Mouse (Mus musculus): ENCODE data around the gene Ctnna3. TPM values are rescaled to one million over a fixed set of nuclear protein-coding genes. Genes with fewer than 3 reads are reported as not detected.
"Not testable (repeated sequence)": the region's sequence is repeated elsewhere in the genome, so short reads cannot be mapped to it uniquely, and the experiment has no call there.

Ctnna3 gene
- polyA plus RNA-seq, 1 experiment: 1.2 TPM

DNA sequence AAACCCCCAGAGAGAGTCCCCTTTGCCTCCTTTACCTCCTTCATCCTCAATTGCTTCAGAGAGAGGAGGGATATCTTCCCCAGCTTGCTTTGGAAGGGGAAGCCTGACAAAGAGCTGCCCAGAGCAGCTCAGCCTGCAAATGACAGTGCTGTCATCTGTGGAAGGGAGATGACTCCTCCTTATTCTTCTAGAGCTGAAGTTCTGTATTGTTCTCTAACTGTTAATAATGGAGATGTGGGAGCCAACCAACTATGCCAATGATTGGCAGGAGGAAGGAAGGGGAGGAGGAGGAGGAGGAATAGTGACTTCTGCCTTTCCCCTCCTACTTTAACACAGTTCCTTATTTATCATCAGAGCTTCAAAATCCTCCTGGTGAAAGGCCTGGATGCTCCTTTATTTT, 875.9 kb downstream of the Ctnna3 start:
- no peaks in the 10 kb centered on the region for H3K4me1 ChIP-seq (ENCODE audit: control insufficient read depth, insufficient read depth, low read length)
- H3K4me3 ChIP-seq (replicated peaks; ENCODE audit: control insufficient read depth, low read depth, low read length): no peak overlapping the region
- TF ChIP-seq POLR2A (IDR thresholded peaks at IDR 0.05; ENCODE audit: borderline replicate concordance, control insufficient read depth, low read depth, low read length): no peak
- no peak for TF ChIP-seq CTCF (IDR thresholded peaks at IDR 0.05; ENCODE audit: control insufficient read depth, insufficient read depth, low read length)
- H3K27ac ChIP-seq (ENCODE audit: control insufficient read depth, insufficient read depth, low read depth, low read length, poor library complexity): no peak overlapping the region

DNA sequence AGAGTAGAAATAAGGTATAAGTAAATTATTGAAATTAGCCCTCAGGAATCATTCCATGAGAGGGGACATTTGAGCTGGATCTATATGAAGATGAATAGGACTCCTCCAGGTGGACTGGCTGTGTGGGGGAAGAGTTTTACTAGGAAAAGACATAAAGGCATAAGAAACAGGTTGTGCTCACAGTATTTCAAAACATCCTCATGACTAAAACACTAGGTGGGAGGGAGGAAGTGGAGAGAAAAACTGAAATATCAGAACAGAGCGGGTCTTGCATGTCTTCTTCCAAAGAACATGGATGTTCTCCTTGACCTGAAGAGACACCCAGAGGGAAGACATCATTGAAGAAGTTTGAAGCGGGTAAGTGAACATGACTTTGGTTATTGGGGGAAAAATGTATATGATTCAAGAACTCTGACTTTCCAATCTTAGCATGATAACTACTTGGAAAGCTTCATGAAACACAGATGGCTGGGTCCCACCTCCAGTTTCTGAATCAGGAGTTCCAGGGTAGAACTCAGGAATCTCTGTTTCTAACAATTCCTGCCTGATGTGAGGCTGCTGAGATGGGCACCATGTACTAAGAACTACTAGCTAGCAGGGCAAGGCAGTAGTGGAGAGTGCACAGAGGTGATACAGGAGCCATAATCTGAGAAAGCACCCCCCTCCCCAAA, 881.9 kb downstream of the Ctnna3 start:
- TF ChIP-seq POLR2A (IDR thresholded peaks at IDR 0.05; ENCODE audit: borderline replicate concordance, control insufficient read depth, low read depth, low read length) (no peak), CTCF (IDR thresholded peaks at IDR 0.05; ENCODE audit: control insufficient read depth, insufficient read depth, low read length) (no peak)
- H3K4me3 ChIP-seq (replicated peaks; ENCODE audit: control insufficient read depth, low read depth, low read length): no peak overlapping the region
- no peak overlapping the region for H3K27ac ChIP-seq (ENCODE audit: control insufficient read depth, insufficient read depth, low read depth, low read length, poor library complexity)
- no peaks in the 10 kb centered on the region for H3K4me1 ChIP-seq (ENCODE audit: control insufficient read depth, insufficient read depth, low read length)
- WGBS: 77% methylated on average over 2 of the region's 2 CpGs

DNA sequence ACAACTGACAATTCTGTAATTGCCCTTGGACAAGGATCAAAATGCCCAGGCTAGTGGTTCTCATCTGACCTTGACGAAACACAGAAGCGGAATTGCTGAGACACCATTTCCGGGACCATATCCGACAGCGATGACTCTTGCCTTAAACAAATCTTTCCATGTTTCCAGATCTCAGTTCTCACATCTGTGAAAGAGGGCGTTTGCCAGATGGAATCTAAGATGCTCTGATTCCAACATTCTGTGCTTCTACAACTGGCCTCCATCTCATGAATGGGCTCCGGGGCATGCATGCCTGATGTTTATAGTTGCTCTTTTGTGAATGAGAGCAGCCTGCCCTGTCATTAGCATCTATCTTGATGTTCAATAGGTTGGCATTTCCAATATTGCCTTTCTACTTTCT, 890.4 kb downstream of the Ctnna3 start:
- Histone ChIP-seq H3K4me1 (ENCODE audit: control insufficient read depth, insufficient read depth, low read length) (no peaks in the 10 kb centered on the region), H3K27ac (ENCODE audit: control insufficient read depth, insufficient read depth, low read depth, low read length, poor library complexity) (no peak overlapping the region), H3K4me3 (replicated peaks; ENCODE audit: control insufficient read depth, low read depth, low read length) (no peak overlapping the region)
- WGBS: 88% methylated on average over 7 of the region's 7 CpGs
- TF ChIP-seq CTCF (IDR thresholded peaks at IDR 0.05; ENCODE audit: control insufficient read depth, insufficient read depth, low read length) (no peak), POLR2A (IDR thresholded peaks at IDR 0.05; ENCODE audit: borderline replicate concordance, control insufficient read depth, low read depth, low read length) (no peak)

DNA sequence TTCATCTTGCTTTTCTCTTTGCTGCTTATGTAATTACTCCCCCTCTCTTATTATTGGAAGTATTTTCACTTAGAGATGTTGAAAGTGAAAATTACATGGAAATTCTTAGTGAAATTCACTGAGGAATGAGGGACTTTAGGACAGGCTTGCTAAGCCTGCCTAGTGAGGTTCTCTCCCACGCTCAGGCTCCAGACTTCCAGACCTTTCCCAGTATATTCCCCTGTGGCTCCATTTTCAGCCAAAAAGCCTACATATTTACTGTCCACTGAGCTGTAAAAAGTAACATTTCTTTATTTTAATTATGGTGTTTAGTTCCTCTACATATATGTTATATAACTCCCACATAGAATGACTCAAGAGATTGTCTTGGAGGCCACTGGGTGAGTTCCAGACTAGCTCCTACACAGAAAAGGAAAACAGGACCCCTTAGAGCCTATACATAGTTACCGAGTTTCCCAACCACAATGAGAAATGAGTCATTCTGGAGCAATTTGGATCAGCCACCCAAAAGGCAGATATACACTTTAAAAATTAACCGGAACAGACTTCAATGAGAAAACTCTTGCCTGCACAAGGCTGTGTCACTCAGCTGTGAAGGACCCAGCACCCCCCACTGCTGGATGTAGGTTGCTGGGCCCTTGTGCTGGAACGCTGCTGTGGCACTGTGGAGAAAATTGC, 912.9 kb downstream of the Ctnna3 start:
- H3K4me3 ChIP-seq (replicated peaks; ENCODE audit: control insufficient read depth, low read depth, low read length): no peak overlapping the region
- WGBS: 68% methylated on average over 4 of the region's 4 CpGs

DNA sequence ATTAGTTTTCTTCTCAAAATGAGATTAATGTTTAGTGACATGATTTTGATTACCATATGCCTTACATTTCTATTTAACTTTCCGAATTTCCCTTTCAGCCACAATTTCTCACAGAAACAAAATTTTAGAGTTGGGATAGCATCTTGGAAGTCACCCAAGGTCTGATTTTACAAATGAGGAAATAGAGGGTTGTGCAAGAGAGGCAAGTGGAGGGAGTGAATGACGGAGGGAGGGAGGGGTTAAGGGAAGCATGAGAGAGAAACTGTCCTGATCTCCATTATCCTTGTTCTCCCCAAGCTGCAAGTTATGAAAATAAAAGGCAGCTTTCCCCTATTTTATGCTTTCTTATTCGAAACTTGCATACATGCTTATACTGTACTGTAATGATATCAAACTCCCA, 943.4 kb downstream of the Ctnna3 start:
- Histone ChIP-seq H3K27ac (ENCODE audit: control insufficient read depth, insufficient read depth, low read depth, low read length, poor library complexity) (no peak overlapping the region), H3K4me1 (ENCODE audit: control insufficient read depth, insufficient read depth, low read length) (no peaks in the 10 kb centered on the region), H3K4me3 (replicated peaks; ENCODE audit: control insufficient read depth, low read depth, low read length) (no peak overlapping the region)
- WGBS: 54% methylated on average over 3 of the region's 3 CpGs
- TF ChIP-seq CTCF (IDR thresholded peaks at IDR 0.05; ENCODE audit: control insufficient read depth, insufficient read depth, low read length) (no peak), POLR2A (IDR thresholded peaks at IDR 0.05; ENCODE audit: borderline replicate concordance, control insufficient read depth, low read depth, low read length) (no peak)

More for the DNA sequence above, 912.9 kb downstream of the Ctnna3 start:
- Histone ChIP-seq H3K27ac (ENCODE audit: control insufficient read depth, insufficient read depth, low read depth, low read length, poor library complexity) (no peak overlapping the region), H3K4me1 (ENCODE audit: control insufficient read depth, insufficient read depth, low read length) (no peaks in the 10 kb centered on the region)
- TF ChIP-seq POLR2A (IDR thresholded peaks at IDR 0.05; ENCODE audit: borderline replicate concordance, control insufficient read depth, low read depth, low read length) (no peak), CTCF (IDR thresholded peaks at IDR 0.05; ENCODE audit: control insufficient read depth, insufficient read depth, low read length) (no peak)

DNA sequence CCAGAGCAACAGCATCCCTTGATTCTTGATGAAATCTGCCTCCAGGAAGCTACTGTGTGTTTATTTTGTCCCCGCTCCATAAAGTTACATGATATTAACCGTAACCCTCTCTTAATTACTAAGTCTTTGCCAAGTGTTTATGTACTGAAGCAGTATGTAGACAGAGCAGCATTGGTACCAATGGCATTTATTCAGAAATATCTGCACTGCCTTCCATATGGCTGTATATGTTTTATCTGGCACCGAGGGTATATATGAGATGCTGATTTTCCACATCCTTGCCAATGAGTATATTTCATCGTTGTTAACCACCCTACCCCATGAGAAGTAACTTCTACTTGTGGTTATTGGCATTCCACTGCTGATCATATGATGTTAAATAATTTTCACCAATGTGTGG, 947.9 kb downstream of the Ctnna3 start:
- Histone ChIP-seq H3K4me1 (ENCODE audit: control insufficient read depth, insufficient read depth, low read length) (no peaks in the 10 kb centered on the region), H3K27ac (ENCODE audit: control insufficient read depth, insufficient read depth, low read depth, low read length, poor library complexity) (no peak overlapping the region), H3K4me3 (replicated peaks; ENCODE audit: control insufficient read depth, low read depth, low read length) (no peak overlapping the region)
- 75% methylated on average over 4 of the region's 4 CpGs for WGBS
- TF ChIP-seq CTCF (IDR thresholded peaks at IDR 0.05; ENCODE audit: control insufficient read depth, insufficient read depth, low read length) (no peak), POLR2A (IDR thresholded peaks at IDR 0.05; ENCODE audit: borderline replicate concordance, control insufficient read depth, low read depth, low read length) (no peak)

DNA sequence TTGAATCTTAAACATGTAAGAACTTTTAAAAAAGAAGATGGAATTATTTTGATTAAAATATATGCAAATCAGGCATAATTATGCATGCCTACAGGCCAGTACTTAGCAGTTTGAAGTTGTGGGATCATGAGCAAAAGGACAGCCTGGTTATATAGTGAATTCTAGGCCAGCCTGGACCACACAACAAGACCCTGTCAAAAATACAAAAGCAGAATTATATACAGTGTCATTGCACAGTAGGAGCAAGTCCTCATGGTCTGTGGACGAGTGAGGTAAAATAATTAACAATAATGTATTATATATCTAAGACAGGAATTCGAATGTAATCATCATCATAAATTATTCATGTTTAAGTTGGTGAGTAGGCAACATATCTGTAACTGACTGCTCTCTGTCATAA, 966.7 kb downstream of the Ctnna3 start:
- no peak overlapping the region for H3K27ac ChIP-seq (ENCODE audit: control insufficient read depth, insufficient read depth, low read depth, low read length, poor library complexity)
- no peak overlapping the region for H3K4me3 ChIP-seq (replicated peaks; ENCODE audit: control insufficient read depth, low read depth, low read length)
- 53% methylated on average over 2 of the region's 2 CpGs for WGBS
- no peak for TF ChIP-seq POLR2A (IDR thresholded peaks at IDR 0.05; ENCODE audit: borderline replicate concordance, control insufficient read depth, low read depth, low read length)
- no peak for TF ChIP-seq CTCF (IDR thresholded peaks at IDR 0.05; ENCODE audit: control insufficient read depth, insufficient read depth, low read length)
- H3K4me1 ChIP-seq (ENCODE audit: control insufficient read depth, insufficient read depth, low read length): no peaks in the 10 kb centered on the region

DNA sequence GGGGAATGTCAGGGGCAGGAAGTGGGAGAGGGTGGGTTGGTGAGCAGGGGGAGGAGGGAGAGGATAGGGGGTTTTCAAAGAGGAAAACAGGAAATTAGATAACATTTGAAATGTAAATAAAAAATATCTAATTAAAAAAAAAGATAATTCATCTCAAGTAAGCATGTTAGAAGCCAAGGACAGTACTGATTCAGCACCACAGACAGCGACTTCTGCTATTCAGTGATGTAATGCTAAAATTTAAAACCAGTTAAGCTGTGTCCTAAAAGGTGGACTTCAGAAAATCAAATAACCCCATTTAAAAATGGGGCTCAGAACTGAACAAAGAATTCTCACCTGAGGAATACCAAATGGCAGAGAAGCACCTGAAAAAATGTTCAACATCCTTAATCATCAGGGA, 988.5 kb downstream of the Ctnna3 start:
- not testable (repeated sequence) for H3K27ac ChIP-seq (ENCODE audit: control insufficient read depth, insufficient read depth, low read depth, low read length, poor library complexity); H3K4me1 ChIP-seq (ENCODE audit: control insufficient read depth, insufficient read depth, low read length); H3K4me3 ChIP-seq (replicated peaks; ENCODE audit: control insufficient read depth, low read depth, low read length)
- WGBS: 17% methylated on average over 1 of the region's 1 CpGs

DNA sequence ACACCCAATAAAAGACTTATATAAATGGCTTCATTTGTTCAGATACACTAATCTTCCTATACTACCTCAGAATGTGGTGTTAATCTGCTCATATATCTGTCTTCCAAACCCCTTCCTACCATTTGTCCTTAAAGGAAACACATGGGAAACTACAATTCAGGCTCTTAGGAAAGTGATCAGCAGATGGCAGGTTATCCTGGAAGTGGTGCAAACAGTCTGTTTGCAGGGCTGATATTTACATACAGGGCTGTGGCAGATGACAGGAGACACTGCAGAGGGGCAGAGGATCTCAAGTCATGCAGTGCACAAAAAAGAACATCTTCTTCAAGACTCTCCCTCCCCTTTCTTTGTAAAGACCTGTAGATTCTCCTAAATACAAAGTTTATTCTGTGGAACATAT, 1008.8 kb downstream of the Ctnna3 start:
- Histone ChIP-seq H3K27ac (ENCODE audit: control insufficient read depth, insufficient read depth, low read depth, low read length, poor library complexity) (no peak overlapping the region), H3K4me3 (replicated peaks; ENCODE audit: control insufficient read depth, low read depth, low read length) (no peak overlapping the region), H3K4me1 (ENCODE audit: control insufficient read depth, insufficient read depth, low read length) (no peaks in the 10 kb centered on the region)
- TF ChIP-seq POLR2A (IDR thresholded peaks at IDR 0.05; ENCODE audit: borderline replicate concordance, control insufficient read depth, low read depth, low read length): no peak
- no peak for TF ChIP-seq CTCF (IDR thresholded peaks at IDR 0.05; ENCODE audit: control insufficient read depth, insufficient read depth, low read length)

Measured in bone marrow, adult 2 months (tissue).